Mouse (Mus musculus): ENCODE results near the gene Frem2. TPM values are rescaled to one million over a fixed set of nuclear protein-coding genes. Genes with fewer than 3 reads are reported as not detected.

Frem2 gene
- total and polyA plus RNA-seq, 3 experiments, result 3.5 to 6.7 (median 5.3) TPM

DNA sequence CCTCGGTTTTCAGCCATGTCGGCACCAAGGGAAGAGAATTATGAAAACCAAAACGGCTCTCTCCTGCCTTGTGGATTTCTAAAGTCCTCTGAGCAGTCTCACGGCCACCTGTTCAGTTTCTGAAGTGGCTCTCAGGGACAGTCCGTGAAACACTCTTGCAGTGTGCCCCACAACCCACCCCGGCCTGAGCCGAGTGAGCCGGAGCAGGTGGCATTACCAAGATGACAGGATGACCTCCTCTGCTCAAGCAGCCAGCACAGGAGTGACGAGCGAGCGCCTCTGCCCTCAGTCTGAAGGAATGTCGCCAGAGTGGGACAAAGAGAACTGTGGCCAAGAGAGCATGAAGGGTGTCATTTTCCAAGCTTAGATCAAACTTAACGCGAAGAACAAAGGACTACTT is 26.0 kb downstream of the Frem2 start:
- intact Hi-C loops (cut with DNase I), result no loop called here
- Histone ChIP-seq H3K27ac (peak overlapping the region; percentile 49), H3K79me2 (replicated peaks; ENCODE audit: control insufficient read depth, insufficient read depth, low read length) (no peaks in the 10 kb centered on the region), H3K27me3 (ENCODE audit: control insufficient read depth, insufficient read depth, low read length) (no peaks in the 10 kb centered on the region), H3K4me3 (no peak overlapping the region), H3K9ac (ENCODE audit: low read depth, low read length) (peak overlapping the region; percentile 52), H3K4me1 (ENCODE audit: control insufficient read depth, insufficient read depth, low read length) (no peaks in the 10 kb centered on the region; the same call in none of the 2 replicates), H3K36me3 (ENCODE audit: control insufficient read depth, insufficient read depth, low read length) (no peaks in the 10 kb centered on the region)
- 62% methylated on average over 14 of the region's 14 CpGs for WGBS
- TF ChIP-seq POLR2A (IDR thresholded peaks at IDR 0.05; ENCODE audit: insufficient read depth, low read depth, low read length), result no peak
- no peak for TF ChIP-seq CTCF (IDR thresholded peaks at IDR 0.05)
- no peak for TF ChIP-seq EP300 (IDR thresholded peaks at IDR 0.05; ENCODE audit: insufficient read depth, low read depth, low read length)
- peak in 1 of 2 experiments; percentile 35 for DNase-seq

DNA sequence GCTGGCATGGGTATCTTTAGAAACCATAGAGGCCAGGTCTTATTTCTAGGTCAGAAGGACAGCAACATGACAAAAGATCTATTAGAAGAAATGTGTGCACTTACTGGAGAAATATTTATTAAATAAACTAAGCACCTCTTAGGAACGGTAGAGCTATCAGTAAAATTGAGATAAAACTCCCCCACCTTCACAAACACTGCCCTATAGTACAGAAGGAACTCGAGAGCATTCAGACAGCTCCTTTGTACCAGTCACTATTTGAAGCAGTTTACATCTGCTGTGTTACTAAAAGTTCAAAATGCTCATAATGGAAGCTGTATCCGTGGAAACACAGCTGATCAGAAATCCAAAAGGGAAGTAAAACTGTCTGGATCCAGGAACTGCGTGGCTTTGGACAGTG is 26.5 kb downstream of the Frem2 start:
- no peak for TF ChIP-seq CTCF (IDR thresholded peaks at IDR 0.05)
- no peak for TF ChIP-seq EP300 (IDR thresholded peaks at IDR 0.05; ENCODE audit: insufficient read depth, low read depth, low read length)
- TF ChIP-seq POLR2A (IDR thresholded peaks at IDR 0.05; ENCODE audit: insufficient read depth, low read depth, low read length), result no peak
- H3K27ac ChIP-seq, result peak overlapping the region; percentile 49; the same call in 1 of the 2 replicates
- no peaks in the 10 kb centered on the region for H3K79me2 ChIP-seq (replicated peaks; ENCODE audit: control insufficient read depth, insufficient read depth, low read length)
- no peak overlapping the region for H3K4me3 ChIP-seq
- no peaks in the 10 kb centered on the region for H3K36me3 ChIP-seq (ENCODE audit: control insufficient read depth, insufficient read depth, low read length)
- no peaks in the 10 kb centered on the region; the same call in none of the 2 replicates for H3K4me1 ChIP-seq (ENCODE audit: control insufficient read depth, insufficient read depth, low read length)
- no peak for DNase-seq
- WGBS, result 44% methylated on average over 4 of the region's 4 CpGs
- H3K9ac ChIP-seq (ENCODE audit: low read depth, low read length), result no peak overlapping the region
- H3K27me3 ChIP-seq (ENCODE audit: control insufficient read depth, insufficient read depth, low read length), result no peaks in the 10 kb centered on the region
- intact Hi-C loops (cut with DNase I), result no loop called here

DNA sequence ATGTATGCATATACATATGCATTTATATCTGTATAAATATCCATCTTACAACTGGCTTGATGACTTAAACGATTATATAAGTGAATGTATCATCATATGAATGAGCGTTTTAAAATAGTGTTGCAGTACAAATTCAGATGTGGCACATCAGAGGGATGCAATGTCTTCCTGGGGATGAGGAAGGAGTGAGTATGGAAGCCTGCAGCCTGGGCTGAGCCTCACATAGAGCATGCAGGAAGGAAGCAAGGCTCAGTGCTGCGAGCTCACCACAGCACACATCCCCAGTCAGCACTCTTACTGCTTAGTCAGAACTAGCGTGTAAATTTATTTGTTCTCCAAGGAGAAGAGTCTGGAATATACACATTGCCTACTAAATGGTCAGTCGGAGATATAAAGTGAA is 27.2 kb downstream of the Frem2 start:
- Histone ChIP-seq H3K27me3 (ENCODE audit: control insufficient read depth, insufficient read depth, low read length) (no peaks in the 10 kb centered on the region), H3K79me2 (replicated peaks; ENCODE audit: control insufficient read depth, insufficient read depth, low read length) (no peaks in the 10 kb centered on the region), H3K36me3 (ENCODE audit: control insufficient read depth, insufficient read depth, low read length) (no peaks in the 10 kb centered on the region), H3K4me1 (ENCODE audit: control insufficient read depth, insufficient read depth, low read length) (no peaks in the 10 kb centered on the region; the same call in none of the 2 replicates), H3K27ac (no peak overlapping the region), H3K9ac (ENCODE audit: low read depth, low read length) (no peak overlapping the region), H3K4me3 (no peak overlapping the region)
- 83% methylated on average over 5 of the region's 5 CpGs for WGBS
- TF ChIP-seq EP300 (IDR thresholded peaks at IDR 0.05; ENCODE audit: insufficient read depth, low read depth, low read length) (no peak), CTCF (IDR thresholded peaks at IDR 0.05) (no peak)
- DNase-seq, result no peak
- intact Hi-C loops (cut with DNase I), result loop anchor here (5.0 kb wide), 1 partner anchor 38 kb away; no protein-coding TSS in a partner anchor

DNA sequence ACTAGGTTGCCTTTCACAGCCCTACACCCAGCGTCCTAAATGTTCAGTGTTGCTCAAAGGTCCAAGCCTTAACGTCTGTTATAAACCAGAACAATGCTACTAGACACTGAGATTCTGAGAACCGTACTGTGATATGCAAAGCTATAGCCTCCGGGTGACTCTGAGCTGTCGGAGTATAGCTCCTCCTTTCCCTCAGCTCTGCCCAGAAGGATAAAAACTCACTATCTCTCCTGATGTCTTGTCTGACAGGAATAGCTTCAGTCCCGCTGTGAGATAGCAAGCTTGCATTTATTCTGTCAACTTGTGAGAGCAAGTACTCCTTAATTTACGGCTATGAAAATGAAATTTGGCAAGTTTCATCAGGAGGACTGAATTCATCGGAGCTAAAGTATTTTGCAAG is 33.9 kb downstream of the Frem2 start:
- no peaks in the 10 kb centered on the region for H3K4me1 ChIP-seq (ENCODE audit: control insufficient read depth, insufficient read depth, low read length)
- TF ChIP-seq POLR2A (IDR thresholded peaks at IDR 0.05; ENCODE audit: insufficient read depth, low read depth, low read length) (no peak), EP300 (IDR thresholded peaks at IDR 0.05; ENCODE audit: insufficient read depth, low read depth, low read length) (no peak), CTCF (IDR thresholded peaks at IDR 0.05) (no peak)
- no peaks in the 10 kb centered on the region for H3K27me3 ChIP-seq (ENCODE audit: control insufficient read depth, insufficient read depth, low read length)
- no peaks in the 10 kb centered on the region for H3K36me3 ChIP-seq (ENCODE audit: control insufficient read depth, insufficient read depth, low read length)
- DNase-seq, result no peak
- no peak overlapping the region for H3K9ac ChIP-seq (ENCODE audit: low read depth, low read length)
- H3K4me3 ChIP-seq, result no peak overlapping the region
- no peak overlapping the region for H3K27ac ChIP-seq
- intact Hi-C loops (cut with DNase I), result no loop called here
- no peaks in the 10 kb centered on the region for H3K79me2 ChIP-seq (replicated peaks; ENCODE audit: control insufficient read depth, insufficient read depth, low read length)
- WGBS, result 65% methylated on average over 8 of the region's 8 CpGs

DNA sequence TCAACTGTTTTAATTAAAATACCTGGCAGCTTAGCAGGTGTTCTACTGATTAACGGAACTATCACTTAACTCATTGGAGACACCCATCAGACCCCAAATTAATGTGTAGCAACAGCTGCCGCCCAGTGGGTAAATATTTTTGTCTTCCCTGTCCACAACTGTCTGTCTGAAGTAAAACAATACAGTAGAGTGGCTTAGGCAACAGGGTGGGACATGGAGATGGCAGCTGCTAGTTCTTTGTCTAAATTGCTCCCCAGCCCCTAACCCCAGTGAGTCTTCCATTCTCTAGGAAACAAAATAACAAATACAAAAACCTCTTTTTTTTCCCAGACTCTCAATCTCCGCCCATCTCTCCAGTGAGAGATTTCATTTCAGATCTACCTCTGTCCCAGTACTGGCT is 36.2 kb downstream of the Frem2 start:
- TF ChIP-seq EP300 (IDR thresholded peaks at IDR 0.05; ENCODE audit: insufficient read depth, low read depth, low read length) (no peak), CTCF (IDR thresholded peaks at IDR 0.05) (no peak), POLR2A (IDR thresholded peaks at IDR 0.05; ENCODE audit: insufficient read depth, low read depth, low read length) (no peak)
- intact Hi-C loops (cut with DNase I), result no loop called here

DNA sequence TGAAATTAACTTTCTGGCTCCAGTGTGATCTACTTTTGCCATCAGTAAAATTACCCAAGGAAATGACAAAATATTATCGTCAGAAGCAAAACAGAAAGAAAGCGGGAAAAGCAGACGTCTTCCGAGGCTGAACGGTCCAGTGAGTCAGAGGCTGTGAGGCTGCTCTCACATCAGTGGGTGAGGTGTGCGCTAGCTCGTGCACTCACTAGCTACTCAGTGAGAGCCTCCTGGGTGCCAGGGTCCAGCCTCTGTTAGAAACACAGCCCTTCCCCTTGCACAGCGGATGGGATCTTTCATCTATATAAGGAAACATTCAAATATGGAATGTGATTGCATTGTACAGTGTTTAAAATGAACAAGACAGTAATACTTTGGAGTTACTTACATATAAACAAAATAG is 36.8 kb downstream of the Frem2 start:
- no peak overlapping the region for H3K4me3 ChIP-seq
- WGBS, result 87% methylated on average over 8 of the region's 8 CpGs
- DNase-seq, result no peak
- no peak overlapping the region for H3K9ac ChIP-seq (ENCODE audit: low read depth, low read length)
- intact Hi-C loops (cut with DNase I), result no loop called here
- no peaks in the 10 kb centered on the region for H3K36me3 ChIP-seq (ENCODE audit: control insufficient read depth, insufficient read depth, low read length)
- H3K4me1 ChIP-seq (ENCODE audit: control insufficient read depth, insufficient read depth, low read length), result no peaks in the 10 kb centered on the region
- TF ChIP-seq CTCF (IDR thresholded peaks at IDR 0.05), result no peak
- TF ChIP-seq POLR2A (IDR thresholded peaks at IDR 0.05; ENCODE audit: insufficient read depth, low read depth, low read length), result no peak
- TF ChIP-seq EP300 (IDR thresholded peaks at IDR 0.05; ENCODE audit: insufficient read depth, low read depth, low read length), result no peak
- H3K27me3 ChIP-seq (ENCODE audit: control insufficient read depth, insufficient read depth, low read length), result no peaks in the 10 kb centered on the region
- no peaks in the 10 kb centered on the region for H3K79me2 ChIP-seq (replicated peaks; ENCODE audit: control insufficient read depth, insufficient read depth, low read length)
- no peak overlapping the region for H3K27ac ChIP-seq

More for the DNA sequence above, 36.2 kb downstream of the Frem2 start:
- Histone ChIP-seq H3K4me3 (no peak overlapping the region), H3K9ac (ENCODE audit: low read depth, low read length) (no peak overlapping the region), H3K27ac (no peak overlapping the region), H3K4me1 (ENCODE audit: control insufficient read depth, insufficient read depth, low read length) (no peaks in the 10 kb centered on the region), H3K27me3 (ENCODE audit: control insufficient read depth, insufficient read depth, low read length) (no peaks in the 10 kb centered on the region), H3K79me2 (replicated peaks; ENCODE audit: control insufficient read depth, insufficient read depth, low read length) (no peaks in the 10 kb centered on the region), H3K36me3 (ENCODE audit: control insufficient read depth, insufficient read depth, low read length) (no peaks in the 10 kb centered on the region)
- DNase-seq, result no peak
- WGBS, result 86% methylated on average over 3 of the region's 3 CpGs
